ENCODE assay signal across 8 mouse cellular contexts in genomic region chr14:48664841-48665815, GRCm38 (mm10). TPM values are rescaled to one million over a fixed set of nuclear protein-coding genes. Genes with fewer than 3 reads are reported as not detected.
DNase-seq lines count a peak whose midpoint lies in the region; ATAC-seq and TF ChIP-seq lines count a peak whose summit lies in the region.

No protein-coding gene starts in this region.

- 0 out of 2 replicates have a peak, but pooled peaks cover 5% of the 10 kb centered on the region for H3K4me1 ChIP-seq in kidney, postnatal 0 days (replicated peaks; ENCODE audit: insufficient read depth, low read length)
- H3K4me1 ChIP-seq in heart, postnatal 0 days (ENCODE audit: control insufficient read depth, insufficient read depth): no peaks in the 10 kb centered on the region
- H3K4me1 ChIP-seq in midbrain, embryonic 16.5 days (ENCODE audit: control insufficient read depth, insufficient read depth, low read length): peaks cover 4% of the 10 kb centered on the region; the same call in 1 of the 2 replicates

- H3K36me3 ChIP-seq in kidney, postnatal 0 days (ENCODE audit: insufficient read depth, low read length): no peaks in the 10 kb centered on the region
- no peaks in the 10 kb centered on the region for H3K36me3 ChIP-seq in heart, postnatal 0 days (replicated peaks; ENCODE audit: control insufficient read depth, insufficient read depth, low read length)
- no peaks in the 10 kb centered on the region for H3K36me3 ChIP-seq in midbrain, embryonic 16.5 days (ENCODE audit: control insufficient read depth, insufficient read depth, low read length)

- no peaks in the 10 kb centered on the region for H3K9me3 ChIP-seq in kidney, postnatal 0 days (replicated peaks; ENCODE audit: low read length)
- no peaks in the 10 kb centered on the region for H3K9me3 ChIP-seq in heart, postnatal 0 days (replicated peaks; ENCODE audit: control insufficient read depth, low read length)
- H3K9me3 ChIP-seq in midbrain, embryonic 16.5 days (replicated peaks; ENCODE audit: control insufficient read depth, low read length, poor library complexity, severe bottlenecking): no peaks in the 10 kb centered on the region

- no peak for TF ChIP-seq EP300 in heart, postnatal 0 days (IDR thresholded peaks at IDR 0.05; ENCODE audit: low read depth)

- H3K4me3 ChIP-seq in kidney, postnatal 0 days (replicated peaks; ENCODE audit: low read depth, low read length): 0 out of 2 replicates have a peak overlapping the region, but pooled peaks have one; percentile 7
- peak overlapping the region; percentile 15 for H3K4me3 ChIP-seq in heart, postnatal 0 days (ENCODE audit: low read depth, low read length)
- H3K4me3 ChIP-seq in midbrain, embryonic 16.5 days (ENCODE audit: low read depth, low read length): peak overlapping the region; percentile 49

- peaks cover 85% of the 10 kb centered on the region for H3K27me3 ChIP-seq in kidney, postnatal 0 days (ENCODE audit: insufficient read depth, low read length)
- H3K27me3 ChIP-seq in heart, postnatal 0 days (ENCODE audit: control insufficient read depth, insufficient read depth, low read length): peaks cover 98% of the 10 kb centered on the region
- H3K27me3 ChIP-seq in midbrain, embryonic 16.5 days (ENCODE audit: control insufficient read depth, insufficient read depth, low read depth, low read length): peaks cover 9% of the 10 kb centered on the region

- no peak for ATAC-seq in kidney, postnatal 0 days (replicated peaks; ENCODE audit: low FRiP score, low read depth)
- no peak for ATAC-seq in heart, postnatal 0 days (ENCODE audit: insufficient read depth, low read depth)
- ATAC-seq in midbrain, embryonic 16.5 days: no peak

- H3K27ac ChIP-seq in kidney, postnatal 0 days: no peak overlapping the region
- no peak overlapping the region for H3K27ac ChIP-seq in heart, postnatal 0 days (ENCODE audit: low read depth)
- H3K27ac ChIP-seq in midbrain, embryonic 16.5 days (ENCODE audit: low read length): peak overlapping the region; percentile 87

- no peak overlapping the region for H3K4me2 ChIP-seq in kidney, postnatal 0 days (ENCODE audit: low read length)
- peak overlapping the region; percentile 20; the same call in 1 of the 2 replicates for H3K4me2 ChIP-seq in heart, postnatal 0 days (ENCODE audit: low read depth, low read length)
- peak overlapping the region; percentile 51 for H3K4me2 ChIP-seq in midbrain, embryonic 16.5 days (ENCODE audit: low read length)

- TF ChIP-seq CTCF in kidney, postnatal 0 days (IDR thresholded peaks at IDR 0.05; ENCODE audit: low read depth): no peak
- no peak for TF ChIP-seq CTCF in heart, postnatal 0 days (IDR thresholded peaks at IDR 0.05; ENCODE audit: low read depth)

- DNase-seq in kidney, postnatal 0 days (ENCODE audit: low spot score): peak; percentile 57
- DNase-seq in kidney, adult 11 months: no peak
- peak; percentile 63 to 68 for DNase-seq in cerebellum, postnatal 14 days
- DNase-seq in heart, postnatal 0 days (ENCODE audit: low spot score): no peak
- DNase-seq in left cerebral cortex, adult 11 months (ENCODE audit: low spot score): no peak
- no peak for DNase-seq in gastrocnemius, adult 8-10 months (ENCODE audit: low spot score in 2 of 2)
- DNase-seq in lung, postnatal 10 days: no peak

- H3K9ac ChIP-seq in kidney, postnatal 0 days (ENCODE audit: low read depth, low read length): no peak overlapping the region
- H3K9ac ChIP-seq in heart, postnatal 0 days (replicated peaks; ENCODE audit: low read depth, low read length): no peak overlapping the region
- H3K9ac ChIP-seq in midbrain, embryonic 16.5 days (ENCODE audit: low read depth, low read length): peak overlapping the region; percentile 74

- WGBS in kidney, postnatal 0 days: 1% methylated on average over 50 of the region's 50 CpGs
- WGBS in heart, postnatal 0 days: 2% methylated on average over 49 of the region's 50 CpGs
- 1% methylated on average over 50 of the region's 50 CpGs for WGBS in midbrain, embryonic 16.5 days

RNA-seq across cellular contexts. Expression of gene Otx2, which starts 8.5 kb away (rescaled TPM):
- not detected in 2 replicates for polyA plus RNA-seq in kidney, postnatal 0 days (2015; fragmentation: Nextera tagmentation; extraction: Ambion mirVana)
- not detected in 2 replicates for total RNA-seq in heart, postnatal 0 days (2014; rRNA removed; ENCODE audit: low replicate concordance)
- not detected in 2 replicates for polyA plus RNA-seq in heart, postnatal 0 days (2015; fragmentation: Nextera tagmentation; extraction: Ambion mirVana)
- polyA plus RNA-seq in midbrain, embryonic 16.5 days (2015; fragmentation: Nextera tagmentation; extraction: Ambion mirVana): 69.3 and 79.5 TPM in 2 replicates
- not detected for total RNA-seq in gastrocnemius, adult 8-10 months (2022)

Comparison
In these comparisons a context has a peak if more than half of its experiments do, and no peak if none do; other contexts are left out.
1. DNase-seq: peak in kidney, postnatal 0 days (single experiment) and cerebellum, postnatal 14 days (2 of 2); none in kidney, adult 11 months (single experiment), heart, postnatal 0 days (single experiment), left cerebral cortex, adult 11 months (single experiment), gastrocnemius, adult 8-10 months (0 of 2) and lung, postnatal 10 days (single experiment).
2. RNA of gene Otx2, which starts 8.5 kb away (polyA plus RNA-seq): 69.3 to 79.5 TPM in midbrain, embryonic 16.5 days; not detected in kidney, postnatal 0 days and not detected in heart, postnatal 0 days; every median in the first group is over 10 times any median in the second.
3. Peak in every context shown above with its lines, with median percentiles within 50 percentile points of each other: H3K4me3 ChIP-seq.